Mouse (Mus musculus) adrenal gland, postnatal 36 days (tissue): ENCODE measurements around the gene Rbpj. TPM values are rescaled to one million over a fixed set of nuclear protein-coding genes. Genes with fewer than 3 reads are reported as not detected.

Experiments
- DNase-seq, 2 experiments: peaks; one replicate each; pipeline ENCODE4 v3.0.0; 2021; ENCODE audit warnings: mixed read lengths in 1 of 2
- total RNA-seq, 2 experiments: library from RNA; stranded (reverse); gene quantifications; 2 replicates each; pipeline ENCODE4 v1.2.3; 2021

The Rbpj gene
- total RNA-seq, 2 experiments from 2014 or later: 39.4 to 44.5 TPM

GRCm38 (mm10) chr5:53590875-53591682 lies 125.1 kb downstream of the Rbpj start:
- peak; percentile 22 to 36 for DNase-seq

- DNase-seq: no peak
These were observed 125.7 kb downstream of the Rbpj start for GRCm38 (mm10) chr5:53591683-53592050.

- DNase-seq: no peak
These were observed 127.2 kb downstream of the Rbpj start for GRCm38 (mm10) chr5:53593080-53593688.

- DNase-seq: peak in 1 of 2 experiments; percentile 58
These were observed 128.3 kb downstream of the Rbpj start for GRCm38 (mm10) chr5:53594274-53594673.

GRCm38 (mm10) chr5:53598510-53598909 lies 132.6 kb downstream of the Rbpj start:
- peak in 1 of 2 experiments; percentile 14 for DNase-seq

DNA sequence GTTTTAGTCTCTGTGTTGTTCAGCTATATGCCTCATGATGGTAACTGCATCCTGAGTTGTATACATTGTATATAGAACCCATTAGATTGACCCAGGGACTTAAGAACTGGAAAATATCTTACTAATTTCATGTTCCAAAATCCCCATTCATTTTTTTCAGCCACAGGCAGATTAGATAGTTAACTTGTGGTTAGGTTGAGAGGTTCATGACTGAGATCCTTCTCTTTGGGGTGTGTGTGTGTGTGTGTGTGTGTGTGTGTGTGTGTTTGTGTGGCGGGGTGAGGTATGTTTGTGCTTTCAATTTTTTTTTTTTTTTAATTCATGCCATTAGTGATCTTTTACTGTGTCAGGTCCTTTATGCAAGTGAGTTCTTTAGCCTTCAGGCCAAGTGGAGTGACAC lies 133.2 kb downstream of the Rbpj start:
- no peak for DNase-seq

- DNase-seq: no peak
These were observed 136.2 kb downstream of the Rbpj start for GRCm38 (mm10) chr5:53602194-53602593.

GRCm38 (mm10) chr5:53605450-53605849 lies 139.5 kb downstream of the Rbpj start:
- DNase-seq: no peak

DNA sequence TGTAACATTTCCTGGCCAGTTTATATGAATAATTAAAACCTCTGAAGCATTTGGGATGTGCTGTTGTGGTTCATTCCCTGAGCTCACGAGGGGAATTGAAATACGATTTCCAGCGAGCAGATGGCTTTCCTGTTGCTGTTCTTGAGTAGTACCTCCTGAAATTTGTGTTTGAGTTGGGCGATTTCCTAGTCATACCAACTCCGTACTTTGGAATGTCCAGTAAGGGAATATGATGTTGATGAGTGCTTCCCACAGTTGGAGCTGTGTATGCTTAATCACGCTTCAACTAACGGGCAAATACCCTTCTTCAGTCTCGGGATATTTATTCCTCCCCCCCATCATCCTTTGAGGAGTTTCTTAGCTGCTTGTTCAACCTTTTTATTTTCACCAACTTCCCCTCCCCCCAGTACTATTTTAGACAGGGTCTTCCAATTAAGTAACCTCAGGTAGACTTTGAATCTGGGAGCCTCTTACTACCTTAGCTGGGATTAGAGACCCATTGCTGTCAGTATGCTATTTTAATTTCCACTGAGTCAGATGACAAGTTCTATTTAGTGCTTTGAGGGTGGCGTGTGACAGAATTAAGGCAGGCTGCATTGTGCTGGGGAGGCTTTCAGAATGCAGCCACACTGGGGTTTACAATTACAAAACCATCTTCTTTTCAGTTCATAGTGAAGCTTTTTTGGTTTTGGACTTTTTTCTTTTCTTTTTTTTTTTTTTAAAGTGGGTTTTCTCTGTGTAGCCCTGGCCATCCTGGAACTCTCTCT lies 141.5 kb downstream of the Rbpj start:
- no peak for DNase-seq

DNA sequence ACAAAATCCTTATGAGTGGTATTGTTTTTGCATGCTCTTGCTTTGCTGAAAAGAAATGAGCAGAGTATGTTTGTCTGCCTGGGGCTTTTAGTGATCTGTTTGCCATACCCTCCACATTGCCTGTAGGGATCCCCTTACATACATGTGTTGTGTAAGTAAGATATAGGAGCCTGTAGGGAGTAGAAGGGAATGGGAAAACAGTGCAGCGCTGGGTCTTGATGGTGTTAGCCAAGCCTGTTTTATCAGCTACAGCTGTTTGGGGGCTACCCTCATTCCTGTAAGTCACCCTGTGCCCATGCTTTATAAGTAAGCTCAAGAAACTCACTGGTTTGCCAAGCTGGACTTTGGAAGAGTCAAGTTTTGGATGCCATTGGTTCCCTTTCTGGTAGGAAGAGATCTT lies 152.9 kb downstream of the Rbpj start:
- DNase-seq: no peak

DNA sequence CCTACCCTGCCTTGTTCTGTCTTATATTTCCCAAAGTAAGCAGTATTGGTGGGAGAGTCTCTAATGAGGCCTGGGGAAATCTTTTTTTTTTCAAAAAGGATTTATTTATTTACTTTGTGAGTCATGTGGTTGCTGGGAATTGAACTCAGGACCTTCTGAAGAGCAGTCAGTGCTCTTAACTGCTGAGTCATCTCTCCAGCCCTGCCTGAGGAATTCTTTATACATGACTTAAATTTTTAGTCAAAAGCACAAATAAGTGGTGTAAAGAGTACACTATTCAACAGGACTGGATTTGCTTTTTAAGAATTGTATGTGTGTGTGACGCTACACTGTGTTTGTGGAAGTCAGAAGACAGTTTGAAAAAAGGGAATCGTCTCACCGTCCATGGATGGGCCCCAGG lies 166.1 kb downstream of the Rbpj start:
- DNase-seq: no peak

DNA sequence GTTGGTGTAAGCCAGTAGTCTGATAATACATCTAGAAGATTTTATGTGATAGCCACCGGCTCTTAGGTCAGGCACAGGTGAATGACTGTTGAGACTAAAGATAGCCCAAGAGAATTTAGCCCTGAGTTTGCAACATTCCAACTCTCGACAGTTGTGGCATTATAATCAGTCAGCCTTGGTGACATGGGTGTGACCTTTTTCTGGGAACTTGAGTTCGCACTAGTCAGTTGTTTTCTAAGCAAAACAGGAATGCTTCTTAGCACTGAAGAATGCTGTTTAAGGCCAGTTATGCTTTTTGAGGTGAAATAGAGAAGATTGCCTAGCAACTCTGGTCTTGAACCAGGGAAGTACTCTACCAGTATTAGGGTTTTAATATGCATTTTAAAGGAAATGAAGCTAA lies 170.8 kb downstream of the Rbpj start:
- DNase-seq: no peak

DNA sequence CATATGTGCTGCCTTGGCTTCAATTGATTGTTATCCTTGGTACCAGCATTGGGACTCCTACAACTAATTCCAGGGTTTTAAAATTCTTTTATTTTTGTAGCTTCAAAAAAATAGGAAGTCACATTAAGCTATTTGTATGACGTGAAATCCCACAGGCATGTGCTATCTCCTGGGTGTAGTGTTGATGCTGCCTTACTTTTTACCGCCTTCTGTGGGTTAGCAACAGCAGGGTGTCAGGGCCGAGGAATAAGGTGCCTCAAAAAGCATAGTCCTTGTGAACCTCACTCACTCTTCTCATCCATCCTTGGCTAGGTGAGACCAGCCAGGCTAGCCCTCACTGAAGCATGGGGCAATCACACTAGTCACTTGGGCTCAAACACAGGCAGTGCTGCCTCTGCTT lies 171.3 kb downstream of the Rbpj start:
- DNase-seq: no peak

DNA sequence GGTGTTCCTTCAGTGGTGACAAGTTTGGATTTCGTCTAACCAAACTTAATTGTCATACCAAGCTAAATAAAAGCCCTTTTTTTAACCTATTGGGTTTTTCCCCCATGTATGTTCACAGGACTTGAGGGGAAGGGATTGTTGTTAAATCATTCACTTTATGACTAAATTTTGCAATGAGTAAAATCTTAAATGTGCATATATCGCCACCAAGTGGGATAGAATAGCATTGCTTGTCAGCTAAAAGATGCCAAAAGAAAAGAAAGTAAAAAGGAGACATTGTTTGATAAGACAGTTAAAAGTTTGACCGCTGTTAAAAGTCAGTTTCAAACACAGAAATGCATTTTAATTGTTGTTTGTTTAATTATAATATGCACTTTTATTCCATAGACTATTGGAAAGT lies 172.7 kb downstream of the Rbpj start:
- peak in 1 of 2 experiments; percentile 8 for DNase-seq

DNA sequence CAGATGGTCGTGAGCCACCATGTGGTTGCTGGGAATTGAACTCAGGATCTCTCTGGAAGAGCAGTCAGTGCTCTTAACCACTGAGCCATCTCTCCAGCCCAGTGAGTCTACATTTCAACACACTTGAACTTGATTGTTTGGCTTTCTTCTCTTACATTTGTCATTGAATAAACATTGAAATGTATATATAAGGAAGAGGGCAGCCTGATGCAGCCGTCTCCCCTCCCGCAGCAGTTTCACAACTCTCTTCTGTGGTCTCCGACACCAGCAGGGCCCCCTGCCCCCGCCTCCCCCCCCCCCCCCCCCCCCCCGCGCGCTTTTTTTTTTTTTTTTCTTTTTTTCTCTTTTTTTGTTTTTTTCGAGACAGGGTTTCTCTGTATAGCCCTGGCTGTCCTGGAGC lies 180.7 kb downstream of the Rbpj start:
- no peak for DNase-seq

DNA sequence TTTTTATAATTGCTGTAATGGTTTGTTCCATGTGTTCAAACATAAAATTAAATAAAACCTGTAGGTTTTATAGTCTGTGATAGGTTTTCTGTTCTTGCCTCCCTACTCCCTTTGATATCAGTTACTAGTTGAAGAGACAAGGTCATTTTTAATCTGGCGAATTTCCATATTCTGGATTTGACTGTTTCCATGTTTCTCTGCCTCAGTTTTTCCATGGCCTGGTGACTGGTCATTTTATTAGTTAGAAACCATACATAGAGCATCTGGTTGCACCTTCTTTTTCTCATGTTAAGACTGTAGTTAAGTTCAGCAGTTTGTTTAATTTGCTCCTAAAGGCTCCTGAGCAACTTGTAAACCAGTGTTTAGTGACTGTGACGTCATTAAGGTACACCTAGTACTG lies 181.4 kb downstream of the Rbpj start:
- no peak for DNase-seq

DNA sequence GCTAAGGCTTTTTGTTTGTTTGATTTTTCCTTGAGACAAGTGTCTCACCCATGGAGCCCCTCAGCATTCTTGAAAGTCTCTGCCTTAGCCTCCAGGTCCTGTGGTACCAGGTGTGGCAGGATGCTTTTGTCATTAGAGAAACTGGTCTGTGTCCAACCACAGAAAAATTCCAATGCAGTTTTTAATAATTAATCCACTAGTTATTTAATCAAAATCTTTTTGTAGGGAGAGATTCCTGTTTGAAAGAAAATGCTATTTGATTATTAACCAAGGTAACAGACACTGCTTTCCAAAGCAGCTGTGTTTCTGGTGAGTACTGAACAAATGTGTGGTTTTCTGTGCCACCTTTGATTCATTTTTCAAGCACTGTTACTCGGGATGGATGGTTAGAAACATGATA lies 190.6 kb downstream of the Rbpj start:
- no peak for DNase-seq

GRCm38 (mm10) chr5:53657925-53658324 lies 192.0 kb downstream of the Rbpj start:
- DNase-seq: peak in 1 of 2 experiments; percentile 8

DNA sequence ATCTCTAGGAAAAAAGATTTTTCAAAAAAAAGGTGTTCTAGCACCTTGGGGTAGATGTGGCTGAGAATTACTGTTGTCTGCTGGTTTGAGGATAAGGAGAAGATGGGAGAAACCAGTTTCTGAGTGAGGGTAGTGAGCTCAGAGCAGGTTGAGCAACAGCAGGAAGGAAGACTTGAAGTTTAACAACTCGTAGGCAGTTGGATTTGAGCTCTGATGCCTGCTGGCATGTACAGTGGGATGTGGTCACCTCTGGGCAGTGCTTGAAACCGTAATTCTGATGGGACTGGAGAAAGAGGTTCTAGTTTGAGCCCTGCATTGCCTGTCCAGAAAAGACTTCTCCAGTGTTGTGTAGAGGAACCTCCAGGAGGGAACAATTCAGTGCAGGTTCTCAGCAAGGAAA lies 195.6 kb downstream of the Rbpj start:
- DNase-seq: no peak

- DNase-seq: no peak
These were observed 196.5 kb downstream of the Rbpj start for GRCm38 (mm10) chr5:53662413-53662812.

DNA sequence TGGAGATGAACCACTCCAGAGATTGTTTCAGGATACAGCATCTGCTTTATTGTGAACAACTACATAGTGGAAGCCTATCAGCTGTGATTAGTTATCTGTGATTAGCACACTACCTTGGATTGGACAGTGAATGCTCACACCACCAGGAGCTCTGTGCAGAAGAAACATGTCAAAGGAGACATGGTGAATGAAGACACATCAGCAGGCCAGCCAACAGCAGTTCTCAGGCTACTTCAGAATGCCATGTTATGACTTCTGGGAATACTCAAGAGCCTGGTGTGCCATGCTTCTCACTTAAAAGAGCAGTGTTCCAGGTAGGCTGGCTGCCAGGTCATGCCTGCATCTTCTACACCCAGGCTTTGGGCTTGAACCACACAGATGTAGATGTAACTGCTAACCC lies 197.7 kb downstream of the Rbpj start:
- DNase-seq: no peak

GRCm38 (mm10) chr5:53668021-53668420 lies 202.1 kb downstream of the Rbpj start:
- DNase-seq: no peak

GRCm38 (mm10) chr5:53670321-53670938 lies 204.5 kb downstream of the Rbpj start:
- DNase-seq: no peak
